ENCODE assay signal across 26 mouse cellular contexts in genomic region chr8:78427769-78428130, GRCm38 (mm10). TPM values are rescaled to one million over a fixed set of nuclear protein-coding genes. Genes with fewer than 3 reads are reported as not detected.
DNase-seq lines count a peak whose midpoint lies in the region; ATAC-seq and TF ChIP-seq lines count a peak whose summit lies in the region.
"Had no signal": no experiment of that assay in that cellular context is flagged by ENCODE, and none has a peak within 500 bp of the region (broad histone marks: within the 10 kb centered on the region; RNA-seq: fewer than 3 reads in every experiment).

No protein-coding gene starts in this region.

- WGBS in hindbrain, embryonic 11.5 days, result 1% methylated on average over 8 of the region's 8 CpGs
- WGBS in midbrain, embryonic 10.5 days, result under 1% methylated on average over 8 of the region's 8 CpGs
- under 1% methylated on average over 8 of the region's 8 CpGs for WGBS in midbrain, postnatal 0 days
- WGBS in thymus, adult 2 months, result 7% methylated on average over 8 of the region's 8 CpGs
- WGBS in liver, embryonic 12.5 days (ENCODE audit: insufficient replicate concordance), result 2% methylated on average over 8 of the region's 8 CpGs

- no peak for TF ChIP-seq POLR2A in thymus, adult 2 months (IDR thresholded peaks at IDR 0.05; ENCODE audit: control insufficient read depth, extremely low read depth, insufficient read depth, low read length, poor library complexity)

- peak overlapping the region; percentile 39 to 41; a peak in 2 of 4 replicates for H3K4me3 ChIP-seq in ES-E14 (ENCODE audit: insufficient read depth in 1 of 2, low read depth in 1 of 2, low read length in 2 of 2, poor library complexity in 1 of 2, severe bottlenecking in 1 of 2)
- no peak overlapping the region for H3K4me3 ChIP-seq in hindbrain, embryonic 11.5 days (ENCODE audit: low read depth, low read length)
- H3K4me3 ChIP-seq in midbrain, embryonic 10.5 days, result peak overlapping the region; percentile 9; the same call in 1 of the 2 replicates
- H3K4me3 ChIP-seq in midbrain, postnatal 0 days (ENCODE audit: low read depth, low read length), result peak overlapping the region; percentile 20
- H3K4me3 ChIP-seq in thymus, adult 2 months (ENCODE audit: control insufficient read depth, insufficient read depth, low read length), result no peak overlapping the region
- H3K4me3 ChIP-seq in liver, embryonic 12.5 days, result no peak overlapping the region
- H3K4me3 ChIP-seq: heart, embryonic 13.5 days; layer of hippocampus, adult 2 months had no signal

- TF ChIP-seq CTCF in midbrain, postnatal 0 days (IDR thresholded peaks at IDR 0.05), result no peak
- TF ChIP-seq CTCF in thymus, adult 2 months (IDR thresholded peaks at IDR 0.05; ENCODE audit: borderline replicate concordance, control insufficient read depth, extremely low read depth, insufficient read depth, low read length, poor library complexity), result no peak

- H3K4me2 ChIP-seq in hindbrain, embryonic 11.5 days (replicated peaks; ENCODE audit: low read depth, low read length), result peak overlapping the region; percentile 32
- peak overlapping the region; percentile 51 for H3K4me2 ChIP-seq in midbrain, postnatal 0 days (ENCODE audit: low read depth, low read length, poor library complexity, severe bottlenecking)
- no peak overlapping the region for H3K4me2 ChIP-seq in liver, embryonic 12.5 days
- H3K4me2 ChIP-seq: heart, embryonic 13.5 days had no signal

- peaks cover 4 to 14% of the 10 kb centered on the region in 2 experiments; a peak in 3 of 4 replicates for H3K4me1 ChIP-seq in ES-E14 (ENCODE audit: control insufficient read depth in 2 of 2, insufficient read depth in 2 of 2, low read length in 2 of 2, poor library complexity in 1 of 2)
- peaks cover 7% of the 10 kb centered on the region for H3K4me1 ChIP-seq in hindbrain, embryonic 11.5 days (replicated peaks; ENCODE audit: control insufficient read depth, insufficient read depth, low read length)
- peaks cover 13% of the 10 kb centered on the region for H3K4me1 ChIP-seq in midbrain, embryonic 10.5 days
- H3K4me1 ChIP-seq in midbrain, postnatal 0 days (ENCODE audit: insufficient read depth, low read length), result peaks cover 4% of the 10 kb centered on the region; the same call in 1 of the 2 replicates
- no peaks in the 10 kb centered on the region for H3K4me1 ChIP-seq in thymus, adult 2 months (replicated peaks; ENCODE audit: control insufficient read depth, insufficient read depth, low read length)
- no peaks in the 10 kb centered on the region for H3K4me1 ChIP-seq in liver, embryonic 12.5 days
- H3K4me1 ChIP-seq: heart, embryonic 13.5 days had no signal

- no peak overlapping the region for H3K27ac ChIP-seq in ES-E14 (ENCODE audit: insufficient read depth, low read depth, low read length, poor library complexity, severe bottlenecking)
- H3K27ac ChIP-seq in hindbrain, embryonic 11.5 days (ENCODE audit: low read depth, low read length), result peak overlapping the region; percentile 67
- H3K27ac ChIP-seq in midbrain, embryonic 10.5 days (replicated peaks), result no peak overlapping the region
- peak overlapping the region; percentile 38; the same call in 1 of the 2 replicates for H3K27ac ChIP-seq in midbrain, postnatal 0 days (ENCODE audit: low read depth, low read length)
- no peak overlapping the region for H3K27ac ChIP-seq in thymus, adult 2 months (ENCODE audit: control insufficient read depth, insufficient read depth, low read length)
- no peak overlapping the region for H3K27ac ChIP-seq in liver, embryonic 12.5 days
- H3K27ac ChIP-seq: heart, embryonic 13.5 days; layer of hippocampus, adult 2 months; stomach, postnatal 0 days had no signal

- DNase-seq in ES-E14 (ENCODE audit: low read depth, low spot score), result no peak
- DNase-seq in hindbrain, embryonic 11.5 days (ENCODE audit: low spot score), result peak; percentile 43
- no peak for DNase-seq in midbrain, embryonic 10.5 days (ENCODE audit: low spot score)
- DNase-seq in midbrain, postnatal 0 days (ENCODE audit: low spot score), result no peak
- no peak for DNase-seq in urinary bladder, adult 18-20 months (ENCODE audit: low spot score in 2 of 2)
- no peak for DNase-seq in thymus, adult 2 months
- DNase-seq: adrenal gland, adult 2 months; gastrocnemius, postnatal 10 days; heart, adult 18-20 months; kidney, adult 8-10 months; kidney, postnatal 14 days; left cerebral cortex, postnatal 4 days; liver; liver, postnatal 0 days; thymus, postnatal 14 days had no signal

- H3K27me3 ChIP-seq in hindbrain, embryonic 11.5 days (ENCODE audit: control insufficient read depth, insufficient read depth, low read length), result peaks cover 73% of the 10 kb centered on the region
- peaks cover 100% of the 10 kb centered on the region for H3K27me3 ChIP-seq in midbrain, embryonic 10.5 days (ENCODE audit: low read depth, poor library complexity, severe bottlenecking)
- H3K27me3 ChIP-seq in midbrain, postnatal 0 days (ENCODE audit: insufficient read depth, low read length), result peaks cover 48% of the 10 kb centered on the region
- H3K27me3 ChIP-seq in thymus, adult 2 months (ENCODE audit: control insufficient read depth, insufficient read depth, low read length), result peaks cover 3% of the 10 kb centered on the region; the same call in 1 of the 2 replicates
- peaks cover 76% of the 10 kb centered on the region for H3K27me3 ChIP-seq in liver, embryonic 12.5 days (replicated peaks)

- peak; percentile 22; the same call in 1 of the 2 replicates for ATAC-seq in hindbrain, embryonic 11.5 days (ENCODE audit: low FRiP score)
- ATAC-seq in midbrain, postnatal 0 days (ENCODE audit: low FRiP score), result no peak
- ATAC-seq in liver, embryonic 12.5 days, result no peak
- ATAC-seq: liver, postnatal 0 days had no signal

- H3K9ac ChIP-seq in ES-E14 (ENCODE audit: insufficient read depth, low read depth, low read length, poor library complexity, severe bottlenecking), result no peak overlapping the region
- H3K9ac ChIP-seq in hindbrain, embryonic 11.5 days (ENCODE audit: low read depth, low read length), result peak overlapping the region; percentile 16; the same call in 1 of the 2 replicates
- H3K9ac ChIP-seq in midbrain, postnatal 0 days (replicated peaks; ENCODE audit: low read length, poor library complexity, severe bottlenecking), result no peak overlapping the region; the same call in 1 of the 2 replicates
- no peak overlapping the region for H3K9ac ChIP-seq in liver, embryonic 12.5 days
- H3K9ac ChIP-seq: heart, embryonic 13.5 days; liver, postnatal 0 days had no signal

- H3K36me3 ChIP-seq in ES-E14 (ENCODE audit: control insufficient read depth, insufficient read depth, low read length, poor library complexity, severe bottlenecking), result no peaks in the 10 kb centered on the region
- no peaks in the 10 kb centered on the region for H3K36me3 ChIP-seq in hindbrain, embryonic 11.5 days (ENCODE audit: control insufficient read depth, insufficient read depth, low read length)
- H3K36me3 ChIP-seq in midbrain, embryonic 10.5 days, result no peaks in the 10 kb centered on the region
- no peaks in the 10 kb centered on the region for H3K36me3 ChIP-seq in midbrain, postnatal 0 days (ENCODE audit: insufficient read depth, low read length)
- no peaks in the 10 kb centered on the region for H3K36me3 ChIP-seq in thymus, adult 2 months (ENCODE audit: control insufficient read depth, insufficient read depth, low read length)
- H3K36me3 ChIP-seq in liver, embryonic 12.5 days, result no peaks in the 10 kb centered on the region
- H3K36me3 ChIP-seq: heart, embryonic 13.5 days had no signal

- H3K9me3 ChIP-seq in ES-E14 (ENCODE audit: control insufficient read depth, insufficient read depth, low read depth, low read length), result no peaks in the 10 kb centered on the region
- H3K9me3 ChIP-seq in hindbrain, embryonic 11.5 days (ENCODE audit: control insufficient read depth, low read length), result no peaks in the 10 kb centered on the region
- no peaks in the 10 kb centered on the region for H3K9me3 ChIP-seq in midbrain, embryonic 10.5 days (replicated peaks)
- H3K9me3 ChIP-seq in midbrain, postnatal 0 days (ENCODE audit: low read length), result no peaks in the 10 kb centered on the region
- no peaks in the 10 kb centered on the region for H3K9me3 ChIP-seq in liver, embryonic 12.5 days (replicated peaks)
- H3K9me3 ChIP-seq: heart, embryonic 13.5 days had no signal

- in situ Hi-C loops in ES-E14 (cut with MboI; ENCODE audit: low sequenced_read_pairs in 2 of 2, unreplicated experiment in 2 of 2), result no loop called here

TF ChIP-seq in ES-E14, 5 proteins besides CTCF, POLR2A, EP300 and RAD21:
- TF ChIP-seq CHD2 (IDR thresholded peaks at IDR 0.05; ENCODE audit: low read depth, low read length) (no peak), ZC3H11A (IDR thresholded peaks at IDR 0.05; ENCODE audit: borderline replicate concordance, low read depth, low read length) (no peak), MAFK (IDR thresholded peaks at IDR 0.05; ENCODE audit: insufficient read depth, low read depth, low read length) (no peak)

RNA-seq across cellular contexts. Expression of gene Pou4f2, which starts 8.7 kb away (rescaled TPM):
- total RNA-seq in ES-E14 (2012; rRNA removed), result 0.85 and 1.2 TPM in 2 replicates
- polyA plus RNA-seq in hindbrain, embryonic 11.5 days (2014; fragmentation: Nextera tagmentation; extraction: Ambion mirVana), result 2.6 and 3.7 TPM in 2 replicates
- polyA plus RNA-seq in midbrain, embryonic 10.5 days (2016; fragmentation: Nextera tagmentation; extraction: Ambion mirVana), result 0.20 and 0.22 TPM in 2 replicates
- 34.6 and 34.8 TPM in 2 replicates for total RNA-seq in midbrain, postnatal 0 days (2014; rRNA removed)
- polyA plus RNA-seq in midbrain, postnatal 0 days (2015; fragmentation: Nextera tagmentation; extraction: Ambion mirVana), result 13.0 and 14.4 TPM in 2 replicates
- polyA plus RNA-seq in thymus, adult 2 months (2012; rRNA removed), result 0.06 TPM in 1 of 2 replicates, not detected in the other
- polyA plus RNA-seq in liver, embryonic 12.5 days (2016; fragmentation: Nextera tagmentation; extraction: Ambion mirVana), result not detected in 2 replicates
- total RNA-seq: adrenal gland, adult 2 months; gastrocnemius, postnatal 10 days; heart, adult 18-20 months; heart, postnatal 25 days; layer of hippocampus, adult 2 months; left cerebral cortex, adult 18-20 months; neutrophil, adult 5-6 weeks had no signal
- polyA plus RNA-seq: adrenal gland, adult 2 months; C2C12; forebrain, embryonic 11.5 days; frontal cortex, adult 2 months; heart, embryonic 13.5 days; intestine, embryonic 14.5 days; liver, postnatal 0 days; stomach, postnatal 0 days had no signal

Comparison
In these comparisons a context has a peak if more than half of its experiments do, and no peak if none do; other contexts are left out.
1. H3K27ac ChIP-seq: peak in hindbrain, embryonic 11.5 days (single experiment) and midbrain, postnatal 0 days (single experiment); none in ES-E14 (single experiment), midbrain, embryonic 10.5 days (single experiment), thymus, adult 2 months (single experiment) and liver, embryonic 12.5 days (single experiment).
2. H3K4me3 ChIP-seq: peak in ES-E14 (2 of 2), midbrain, embryonic 10.5 days (single experiment) and midbrain, postnatal 0 days (single experiment); none in hindbrain, embryonic 11.5 days (single experiment), thymus, adult 2 months (single experiment) and liver, embryonic 12.5 days (single experiment).